Comparison of ENCODE assay signal across 12 mouse cellular contexts in genomic region chr10:69785692-69786091, GRCm38 (mm10).
DNase-seq lines count a peak whose midpoint lies in the region; ATAC-seq and TF ChIP-seq lines count a peak whose summit lies in the region.
"Had no signal": no experiment of that assay in that cellular context is flagged by ENCODE, and none has a peak within 500 bp of the region (broad histone marks: within the 10 kb centered on the region; RNA-seq: fewer than 3 reads in every experiment).

No protein-coding gene starts in this region.

- no peak for DNase-seq in forebrain, embryonic 10.5 days (ENCODE audit: extremely low spot score, low spot score)
- DNase-seq in kidney, postnatal 0 days (ENCODE audit: low spot score): no peak
- DNase-seq in kidney, adult 9 months: no peak
- no peak for DNase-seq in heart, postnatal 0 days (ENCODE audit: low spot score)
- DNase-seq in liver, postnatal 0 days: no peak
- DNase-seq in ovary, postnatal 10 days (ENCODE audit: low spot score): no peak
- no peak for DNase-seq in thymus, postnatal 36 days
- DNase-seq: cerebellum, adult 9-11 months; thymus, adult 2 months had no signal

- H3K4me3 ChIP-seq in forebrain, embryonic 10.5 days: no peak overlapping the region
- no peak overlapping the region for H3K4me3 ChIP-seq in forebrain, embryonic 16.5 days (replicated peaks; ENCODE audit: low read length)
- H3K4me3 ChIP-seq in kidney, postnatal 0 days (replicated peaks; ENCODE audit: low read depth, low read length): no peak overlapping the region
- peak overlapping the region; percentile 46 for H3K4me3 ChIP-seq in heart, postnatal 0 days (ENCODE audit: low read depth, low read length)
- no peak overlapping the region for H3K4me3 ChIP-seq in liver, postnatal 0 days (ENCODE audit: low read depth, low read length)
- H3K4me3 ChIP-seq: embryonic facial prominence, embryonic 15.5 days; limb, embryonic 12.5 days had no signal

- peaks cover 33% of the 10 kb centered on the region for H3K4me1 ChIP-seq in forebrain, embryonic 10.5 days
- H3K4me1 ChIP-seq in forebrain, embryonic 16.5 days (replicated peaks; ENCODE audit: control insufficient read depth, insufficient read depth, low read length): peaks cover 8% of the 10 kb centered on the region
- H3K4me1 ChIP-seq in kidney, postnatal 0 days (replicated peaks; ENCODE audit: insufficient read depth, low read length): peaks cover 6% of the 10 kb centered on the region; the same call in 1 of the 2 replicates
- H3K4me1 ChIP-seq in heart, postnatal 0 days (ENCODE audit: control insufficient read depth, insufficient read depth): peaks cover 7% of the 10 kb centered on the region; the same call in 1 of the 2 replicates
- no peaks in the 10 kb centered on the region for H3K4me1 ChIP-seq in liver, postnatal 0 days (ENCODE audit: insufficient read depth)

- WGBS in forebrain, embryonic 10.5 days: 80% methylated on average over 8 of the region's 8 CpGs
- WGBS in forebrain, embryonic 16.5 days: 90% methylated on average over 8 of the region's 8 CpGs
- WGBS in kidney, postnatal 0 days: 53% methylated on average over 8 of the region's 8 CpGs
- 20% methylated on average over 8 of the region's 8 CpGs for WGBS in heart, postnatal 0 days
- 60% methylated on average over 8 of the region's 8 CpGs for WGBS in liver, postnatal 0 days (ENCODE audit: insufficient replicate concordance)

- H3K27me3 ChIP-seq in forebrain, embryonic 10.5 days (ENCODE audit: poor library complexity, severe bottlenecking): no peaks in the 10 kb centered on the region
- no peaks in the 10 kb centered on the region for H3K27me3 ChIP-seq in forebrain, embryonic 16.5 days (replicated peaks; ENCODE audit: control insufficient read depth, insufficient read depth, low read length)
- H3K27me3 ChIP-seq in kidney, postnatal 0 days (ENCODE audit: insufficient read depth, low read length): no peaks in the 10 kb centered on the region
- no peaks in the 10 kb centered on the region for H3K27me3 ChIP-seq in heart, postnatal 0 days (ENCODE audit: control insufficient read depth, insufficient read depth, low read length)
- no peaks in the 10 kb centered on the region for H3K27me3 ChIP-seq in liver, postnatal 0 days (ENCODE audit: insufficient read depth, low read length)
- H3K27me3 ChIP-seq: embryonic facial prominence, embryonic 15.5 days; limb, embryonic 12.5 days had no signal

- no peaks in the 10 kb centered on the region for H3K36me3 ChIP-seq in forebrain, embryonic 10.5 days (replicated peaks)
- H3K36me3 ChIP-seq in forebrain, embryonic 16.5 days (ENCODE audit: control insufficient read depth, insufficient read depth): no peaks in the 10 kb centered on the region
- no peaks in the 10 kb centered on the region for H3K36me3 ChIP-seq in kidney, postnatal 0 days (ENCODE audit: insufficient read depth, low read length)
- H3K36me3 ChIP-seq in heart, postnatal 0 days (replicated peaks; ENCODE audit: control insufficient read depth, insufficient read depth, low read length): no peaks in the 10 kb centered on the region
- H3K36me3 ChIP-seq in liver, postnatal 0 days (replicated peaks; ENCODE audit: insufficient read depth, low read length): no peaks in the 10 kb centered on the region
- H3K36me3 ChIP-seq: embryonic facial prominence, embryonic 15.5 days; limb, embryonic 12.5 days had no signal

- no peak for TF ChIP-seq EP300 in heart, postnatal 0 days (IDR thresholded peaks at IDR 0.05; ENCODE audit: low read depth)
- TF ChIP-seq EP300 in liver, postnatal 0 days (IDR thresholded peaks at IDR 0.05; ENCODE audit: low read depth): no peak

- H3K9me3 ChIP-seq in forebrain, embryonic 10.5 days: no peaks in the 10 kb centered on the region
- no peaks in the 10 kb centered on the region for H3K9me3 ChIP-seq in forebrain, embryonic 16.5 days (ENCODE audit: control insufficient read depth, low read length)
- H3K9me3 ChIP-seq in kidney, postnatal 0 days (replicated peaks; ENCODE audit: low read length): no peaks in the 10 kb centered on the region
- H3K9me3 ChIP-seq in heart, postnatal 0 days (replicated peaks; ENCODE audit: control insufficient read depth, low read length): no peaks in the 10 kb centered on the region
- no peaks in the 10 kb centered on the region for H3K9me3 ChIP-seq in liver, postnatal 0 days (ENCODE audit: low read length)
- H3K9me3 ChIP-seq: embryonic facial prominence, embryonic 15.5 days; limb, embryonic 12.5 days had no signal

- H3K27ac ChIP-seq in forebrain, embryonic 10.5 days: 0 out of 2 replicates have a peak overlapping the region, but pooled peaks have one; percentile 8
- H3K27ac ChIP-seq in forebrain, embryonic 16.5 days (ENCODE audit: low read length): no peak overlapping the region
- H3K27ac ChIP-seq in kidney, postnatal 0 days: no peak overlapping the region
- H3K27ac ChIP-seq in heart, postnatal 0 days (ENCODE audit: low read depth): peak overlapping the region; percentile 79
- H3K27ac ChIP-seq in liver, postnatal 0 days (ENCODE audit: low read depth): no peak overlapping the region
- H3K27ac ChIP-seq: embryonic facial prominence, embryonic 15.5 days; limb, embryonic 12.5 days had no signal

- no peak for ATAC-seq in forebrain, embryonic 16.5 days
- no peak for ATAC-seq in kidney, postnatal 0 days (replicated peaks; ENCODE audit: low FRiP score, low read depth)
- ATAC-seq in heart, postnatal 0 days (ENCODE audit: insufficient read depth, low read depth): peak; percentile 48
- ATAC-seq in liver, postnatal 0 days: no peak

- no peak overlapping the region for H3K4me2 ChIP-seq in forebrain, embryonic 16.5 days (ENCODE audit: low read length)
- H3K4me2 ChIP-seq in kidney, postnatal 0 days (ENCODE audit: low read length): peak overlapping the region; percentile 31
- H3K4me2 ChIP-seq in heart, postnatal 0 days (ENCODE audit: low read depth, low read length): peak overlapping the region; percentile 64
- peak overlapping the region; percentile 4; the same call in 1 of the 2 replicates for H3K4me2 ChIP-seq in liver, postnatal 0 days (ENCODE audit: low read depth, low read length)
- H3K4me2 ChIP-seq: embryonic facial prominence, embryonic 15.5 days had no signal

- H3K9ac ChIP-seq in forebrain, embryonic 16.5 days (replicated peaks; ENCODE audit: low read depth, low read length): no peak overlapping the region
- no peak overlapping the region for H3K9ac ChIP-seq in kidney, postnatal 0 days (ENCODE audit: low read depth, low read length)
- H3K9ac ChIP-seq in heart, postnatal 0 days (replicated peaks; ENCODE audit: low read depth, low read length): peak overlapping the region; percentile 39
- H3K9ac ChIP-seq in liver, postnatal 0 days (replicated peaks): no peak overlapping the region
- H3K9ac ChIP-seq: embryonic facial prominence, embryonic 15.5 days; limb, embryonic 12.5 days had no signal

- no peak for TF ChIP-seq CTCF in kidney, postnatal 0 days (IDR thresholded peaks at IDR 0.05; ENCODE audit: low read depth)
- no peak for TF ChIP-seq CTCF in heart, postnatal 0 days (IDR thresholded peaks at IDR 0.05; ENCODE audit: low read depth)
- TF ChIP-seq CTCF in liver, postnatal 0 days (IDR thresholded peaks at IDR 0.05; ENCODE audit: low read depth): no peak

Comparison
In these comparisons a context has a peak if more than half of its experiments do, and no peak if none do; other contexts are left out.
1. H3K27ac ChIP-seq: peak in forebrain, embryonic 10.5 days (single experiment) and heart, postnatal 0 days (single experiment); none in forebrain, embryonic 16.5 days (single experiment), kidney, postnatal 0 days (single experiment) and liver, postnatal 0 days (single experiment).